Mouse (Mus musculus) T-helper 1 cell (primary cell): ENCODE results near the gene Trim28.

Experiments used
- in situ Hi-C: fragments of 300-600 bp; cut with MboI, MseI; formaldehyde crosslinking; loops from one replicate; pipeline ENCODE4 v1.15.1; 2025; ENCODE audit warnings: high pct_unique_total_duplicates

The Trim28 gene

GRCm38 (mm10) chr7:13056913-13057700, 58.2 kb downstream of the Trim28 start:
- in situ Hi-C loops: loop anchor here (5.0 to 25.0 kb wide), 2 partner anchors 215 to 570 kb away; partner anchors contain the start of gene Zfp606

DNA sequence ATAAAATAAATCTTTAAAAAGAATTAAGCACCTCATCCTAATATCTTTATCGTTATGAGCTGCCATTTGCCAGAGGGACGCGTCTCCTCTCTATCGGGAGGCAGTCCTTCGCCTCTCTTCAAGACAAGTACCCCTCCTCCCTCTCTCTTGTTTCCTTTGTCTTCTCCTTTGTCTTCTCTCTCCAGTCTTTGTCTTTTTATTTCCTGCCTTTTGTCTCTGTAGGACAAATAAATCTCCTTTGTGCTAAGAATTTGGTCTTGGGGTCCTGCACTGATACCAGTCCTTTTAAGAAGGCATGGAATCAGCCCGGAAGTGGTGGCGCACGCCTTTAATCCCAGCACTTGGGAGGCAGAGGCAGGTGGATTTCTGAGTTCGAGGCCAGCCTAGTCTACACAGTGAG, 60.6 kb downstream of the Trim28 start:
- in situ Hi-C loops: loop anchor here (5.0 to 25.0 kb wide), 2 partner anchors 213 to 572 kb away; partner anchors contain the start of gene Zfp606

GRCm38 (mm10) chr7:13063399-13063798, 64.5 kb downstream of the Trim28 start:
- in situ Hi-C loops: loop anchor here (10.0 to 25.0 kb wide), 3 partner anchors 451 to 1261 kb away; partner anchors contain the start of gene Zfp606

- in situ Hi-C loops: loop anchor here (25.0 kb wide), 1 partner anchor 585 kb away; the partner anchor contains the start of gene Zfp606
Observed at GRCm38 (mm10) chr7:13072293-13072692, 73.4 kb downstream of the Trim28 start.
